Mouse (Mus musculus) kidney, postnatal 0 days (tissue): ENCODE results near the gene Vstm5. TPM values are rescaled to one million over a fixed set of nuclear protein-coding genes. Genes with fewer than 3 reads are reported as not detected.
A peak's percentile ranks its signal among the peaks of the same experiment; 100 is the strongest.

Experiments
- ATAC-seq: fragments of 200-750 bp; cut with Nextera tagmentation; replicated peaks from 2 replicates; pipeline ENCODE4 v1.8.0; 2017; ENCODE audit warnings: low read depth, moderate number of reproducible peaks, moderate TSS enrichment, moderate library complexity; ENCODE audit not compliant: low FRiP score
- DNase-seq: peaks from one replicate; pipeline ENCODE4 v3.0.0-alpha.2; 2016; ENCODE audit warnings: low spot score
- H3K27ac ChIP-seq: fragments of 300-500 bp; sonication (generic); 2 replicates; pipeline ENCODE4 v1.5.1; 2014; ENCODE audit warnings: mild to moderate bottlenecking
- H3K27me3 ChIP-seq: fragments of 300-500 bp; sonication (generic); 2 replicates; pipeline ENCODE4 v1.6.1; 2014; ENCODE audit warnings: low read length, mixed read lengths; ENCODE audit not compliant: insufficient read depth
- H3K36me3 ChIP-seq: fragments of 300-500 bp; sonication (generic); 2 replicates; pipeline ENCODE4 v1.6.1; 2014; ENCODE audit warnings: low read length, mixed read lengths; ENCODE audit not compliant: insufficient read depth
- H3K4me1 ChIP-seq: fragments of 300-500 bp; sonication (generic); replicated peaks from 2 replicates; pipeline ENCODE4 v1.6.1; 2014; ENCODE audit warnings: antibody characterized with exemption, low read length, mixed read lengths; ENCODE audit not compliant: insufficient read depth
- H3K4me2 ChIP-seq: fragments of 300-500 bp; sonication (generic); 2 replicates; pipeline ENCODE4 v1.6.1; 2014; ENCODE audit warnings: mild to moderate bottlenecking, low read length, moderate library complexity, mixed read lengths
- H3K4me3 ChIP-seq: fragments of 300-500 bp; sonication (generic); replicated peaks from 2 replicates; pipeline ENCODE4 v1.5.1; 2014; ENCODE audit warnings: low read depth, low read length
- H3K9ac ChIP-seq: fragments of 300-500 bp; sonication (generic); 2 replicates; pipeline ENCODE4 v1.6.1; 2014; ENCODE audit warnings: low read depth, low read length
- H3K9me3 ChIP-seq: fragments of 300-500 bp; sonication (generic); replicated peaks from 2 replicates; pipeline ENCODE4 v1.6.1; 2016; ENCODE audit warnings: low read length, inconsistent platforms, mixed read lengths
- CTCF ChIP-seq: IDR thresholded peaks from 2 replicates; pipeline ENCODE4 v1.5.1; 2016; ENCODE audit warnings: antibody characterized with exemption, low read depth, mild to moderate bottlenecking, moderate library complexity
- WGBS: fragments of 180-500 bp; shearing (Covaris S2); extraction: QIAGEN DNeasy Blood & Tissue Kit; methylation state at CpG from one replicate; pipeline ENCODE4 v1.1.7; 2014; 5-methylcytosine and 5-hydroxymethylcytosine counted together
- polyA plus RNA-seq: library from polyadenylated mRNA; unstranded; fragments of >200 nt; fragmentation: Nextera tagmentation; extraction: Ambion mirVana; gene quantifications from 2 replicates; pipeline ENCODE4 v1.2.1, GENCODE M21; 2015

Gene Vstm5
- polyA plus RNA-seq, 1 experiment from 2014 or later = 10.5 TPM

DNA sequence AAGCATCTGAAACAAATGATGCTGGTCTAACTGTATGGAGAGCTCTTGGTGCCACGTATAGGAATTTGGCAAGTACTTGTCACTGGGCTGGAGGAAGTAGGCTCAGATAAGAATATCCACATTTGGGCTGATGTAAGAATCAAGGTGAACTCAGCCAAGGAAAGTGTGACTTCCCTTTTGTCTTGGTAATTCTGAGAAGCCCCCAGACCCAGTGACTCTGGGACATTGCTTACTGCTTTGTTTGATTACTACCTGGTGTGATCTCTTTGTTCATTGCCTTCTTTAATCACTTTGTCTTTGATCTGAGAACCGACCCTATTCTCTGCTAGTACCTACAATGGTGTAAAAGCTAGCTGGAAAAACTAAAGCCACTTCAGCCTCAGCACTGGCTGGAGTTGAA is 13.9 kb upstream of the Vstm5 start:
- Histone ChIP-seq H3K9ac (no peak overlapping the region), H3K4me3 (no peak overlapping the region), H3K9me3 (no peaks in the 10 kb centered on the region), H3K27me3 (no peaks in the 10 kb centered on the region), H3K36me3 (no peaks in the 10 kb centered on the region), H3K27ac (no peak overlapping the region), H3K4me1 (no peaks in the 10 kb centered on the region), H3K4me2 (no peak overlapping the region)
- TF ChIP-seq CTCF = no peak
- DNase-seq (no peak), ATAC-seq (no peak)
- WGBS = 36% methylated on average over 2 of the region's 2 CpGs

DNA sequence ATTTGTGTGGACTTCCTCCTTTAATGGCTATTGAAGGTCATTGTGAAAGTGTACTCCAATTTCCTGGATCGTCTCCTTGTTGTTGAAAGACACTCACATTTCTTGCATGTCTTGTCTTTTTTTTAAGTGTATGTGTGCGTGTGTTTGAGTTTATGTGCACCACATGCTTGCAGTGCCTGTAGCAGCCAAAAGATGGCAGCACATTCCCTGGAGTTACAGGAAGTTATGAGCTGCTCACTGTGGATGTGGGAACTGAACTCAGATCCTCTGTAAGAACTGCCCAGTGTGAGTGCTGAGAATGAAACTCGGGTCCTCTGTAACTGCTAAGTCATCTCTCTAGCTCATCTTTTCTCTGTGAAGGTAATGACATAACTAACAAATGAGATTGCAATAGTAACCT is 6.4 kb upstream of the Vstm5 start:
- DNase-seq (no peak), ATAC-seq (no peak)
- no peaks in the 10 kb centered on the region for H3K36me3 ChIP-seq
- no peak overlapping the region for H3K9ac ChIP-seq
- TF ChIP-seq CTCF = peak; percentile 10; the same call in 1 of the 2 replicates
- no peaks in the 10 kb centered on the region for H3K9me3 ChIP-seq
- no peak overlapping the region for H3K4me3 ChIP-seq
- H3K4me2 ChIP-seq = no peak overlapping the region
- no peak overlapping the region for H3K27ac ChIP-seq
- no peaks in the 10 kb centered on the region for H3K27me3 ChIP-seq
- no peaks in the 10 kb centered on the region for H3K4me1 ChIP-seq
- WGBS = 90% methylated on average over 3 of the region's 3 CpGs

DNA sequence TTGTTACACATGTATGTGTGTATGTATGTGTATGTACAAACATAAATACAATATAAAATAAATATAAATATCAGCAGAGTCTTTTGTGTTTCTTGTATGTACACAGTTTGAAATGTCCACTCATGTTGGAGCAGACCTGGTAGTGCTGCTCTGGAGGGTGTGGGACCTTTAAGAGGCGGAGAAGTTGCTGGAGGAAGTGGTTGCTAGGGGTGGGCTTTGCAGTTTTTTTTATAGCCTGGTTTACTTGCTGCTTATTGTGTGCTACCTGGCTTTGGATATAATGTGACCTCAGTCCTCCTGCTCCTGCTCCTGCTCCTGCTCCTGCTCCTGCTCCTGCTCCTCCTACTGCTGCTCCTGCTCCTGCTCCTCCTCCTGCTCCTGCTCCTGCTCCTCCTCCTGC is 5.2 kb upstream of the Vstm5 start:
- Histone ChIP-seq H3K27me3 (no peaks in the 10 kb centered on the region), H3K4me3 (no peak overlapping the region), H3K9me3 (no peaks in the 10 kb centered on the region), H3K4me1 (0 out of 2 replicates have a peak, but pooled peaks cover 4% of the 10 kb centered on the region), H3K36me3 (no peaks in the 10 kb centered on the region), H3K4me2 (no peak overlapping the region), H3K9ac (no peak overlapping the region), H3K27ac (no peak overlapping the region)
- WGBS = 100% methylated on average over 1 of the region's 1 CpGs
- no peak for TF ChIP-seq CTCF
- DNase-seq (no peak), ATAC-seq (no peak)

DNA sequence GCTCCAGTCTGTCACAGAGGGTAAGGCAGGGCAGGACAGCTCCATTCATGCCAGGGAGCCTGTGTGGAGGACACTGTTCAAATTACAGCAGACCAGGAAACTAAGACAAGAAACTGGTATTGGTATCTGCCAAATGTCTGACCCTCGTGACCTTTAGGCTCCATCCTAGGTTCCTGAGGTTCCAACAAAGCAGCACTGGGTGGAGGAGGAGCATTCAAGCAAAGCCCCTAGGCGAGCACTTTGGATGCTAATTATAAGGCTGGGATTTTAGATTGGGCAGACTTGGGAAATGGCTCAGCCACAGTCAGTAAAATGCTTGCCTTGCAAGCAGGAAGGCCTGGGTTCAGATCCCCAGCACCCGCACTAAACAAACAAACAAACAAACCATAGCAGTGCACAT is 2.9 kb upstream of the Vstm5 start:
- DNase-seq = no peak
- Histone ChIP-seq H3K9ac (no peak overlapping the region), H3K27me3 (no peaks in the 10 kb centered on the region), H3K4me1 (0 out of 2 replicates have a peak, but pooled peaks cover 6% of the 10 kb centered on the region), H3K27ac (no peak overlapping the region; the same call in 1 of the 2 replicates), H3K4me3 (no peak overlapping the region), H3K9me3 (no peaks in the 10 kb centered on the region), H3K4me2 (no peak overlapping the region), H3K36me3 (no peaks in the 10 kb centered on the region)
- TF ChIP-seq CTCF = no peak
- no peak for ATAC-seq
- WGBS = 65% methylated on average over 3 of the region's 3 CpGs

DNA sequence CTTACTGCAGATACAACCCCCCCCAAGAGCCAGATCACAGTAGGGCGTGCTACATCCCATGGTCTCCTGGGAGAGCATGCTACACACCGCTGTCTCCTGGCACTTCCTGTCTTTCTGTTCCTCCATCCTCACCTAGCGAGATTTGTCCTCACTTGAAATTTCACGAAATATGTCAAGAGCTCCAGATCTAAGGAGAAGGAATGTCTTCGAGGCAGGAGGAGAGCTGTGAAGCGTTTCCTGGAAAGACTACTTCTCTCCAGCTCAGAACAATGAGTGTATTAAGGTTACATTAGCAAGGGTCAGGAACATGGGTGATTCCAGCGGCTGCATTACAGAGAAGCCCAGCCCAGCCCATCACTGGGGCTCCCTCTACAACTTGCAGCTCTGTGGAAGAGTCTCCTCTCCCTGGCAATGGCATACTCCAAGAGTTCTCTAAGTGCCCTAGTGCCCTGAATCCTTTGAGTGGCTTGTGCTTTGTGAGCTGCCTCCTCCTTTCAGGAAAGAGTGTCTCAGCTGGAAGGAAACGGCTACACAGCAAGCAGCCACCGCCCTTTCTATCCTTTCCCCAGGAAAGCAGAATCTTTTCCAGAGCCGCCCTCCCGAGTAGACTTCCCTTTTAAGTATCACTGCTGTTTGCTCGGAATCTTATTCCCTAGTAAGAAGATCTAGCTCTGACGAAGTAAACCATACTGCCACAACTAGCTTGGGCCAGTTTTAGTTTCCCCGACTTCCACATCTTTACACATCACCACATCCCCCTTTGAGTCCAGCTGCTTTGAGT is 1.1 kb upstream of the Vstm5 start:
- no peak for TF ChIP-seq CTCF
- Histone ChIP-seq H3K4me2 (no peak overlapping the region), H3K36me3 (no peaks in the 10 kb centered on the region), H3K4me1 (0 out of 2 replicates have a peak, but pooled peaks cover 6% of the 10 kb centered on the region), H3K27ac (peak overlapping the region; percentile 3; the same call in 1 of the 2 replicates), H3K27me3 (no peaks in the 10 kb centered on the region), H3K4me3 (no peak overlapping the region), H3K9ac (no peak overlapping the region), H3K9me3 (no peaks in the 10 kb centered on the region)
- DNase-seq (peak; percentile 49), ATAC-seq (no peak)
- 46% methylated on average over 14 of the region's 14 CpGs for WGBS

DNA sequence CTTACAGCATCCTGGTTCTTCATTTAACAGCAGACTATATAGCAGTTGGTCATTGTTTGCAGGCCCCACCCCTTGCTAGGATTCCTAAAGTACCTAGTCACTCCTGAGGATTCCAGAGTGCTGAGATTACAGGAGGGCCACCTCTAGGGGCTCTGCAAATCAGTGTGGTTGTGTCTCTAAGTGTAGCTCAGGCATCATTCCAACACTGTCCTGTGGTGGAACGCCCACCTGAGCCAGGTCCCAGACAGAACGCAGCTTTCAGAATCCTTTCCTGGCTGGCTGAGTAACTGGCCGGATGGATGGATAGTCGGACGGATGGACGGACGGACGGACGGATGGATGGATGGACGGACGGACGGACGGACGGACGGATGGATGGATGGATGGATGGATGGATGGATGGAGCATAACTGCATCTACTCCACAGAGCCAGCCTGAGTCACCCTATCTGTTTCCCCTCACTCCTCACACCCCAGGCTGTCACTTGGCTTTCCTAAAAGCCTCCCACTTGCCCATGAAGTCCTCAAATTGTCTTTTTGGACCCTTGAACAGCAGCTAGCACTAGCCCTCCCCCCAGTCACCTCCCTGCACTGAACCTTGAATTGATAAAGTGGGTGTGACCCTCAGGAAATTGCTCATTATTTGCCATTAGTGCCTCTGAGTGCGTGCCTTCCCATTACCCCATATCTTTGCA is 401 bp upstream of the Vstm5 start:
- no peak for TF ChIP-seq CTCF
- H3K4me1 ChIP-seq = 0 out of 2 replicates have a peak, but pooled peaks cover 6% of the 10 kb centered on the region
- peak overlapping the region; percentile 44 for H3K4me3 ChIP-seq
- ATAC-seq (no peak), DNase-seq (peak; percentile 37)
- H3K27me3 ChIP-seq = no peaks in the 10 kb centered on the region
- 73% methylated on average over 16 of the region's 16 CpGs for WGBS
- H3K9me3 ChIP-seq = no peaks in the 10 kb centered on the region
- peak overlapping the region; percentile 62 for H3K9ac ChIP-seq
- H3K4me2 ChIP-seq = peak overlapping the region; percentile 77
- H3K36me3 ChIP-seq = no peaks in the 10 kb centered on the region
- H3K27ac ChIP-seq = peak overlapping the region; percentile 72; the same call in 1 of the 2 replicates
